Mouse (Mus musculus) B cell, adult 2 months (primary cell): ENCODE measurements around the gene 1700010I14Rik.

Source experiments
- DNase-seq, 2 experiments: peaks; one replicate each; pipeline ENCODE4 v3.0.0; 2022

1700010I14Rik gene

DNA sequence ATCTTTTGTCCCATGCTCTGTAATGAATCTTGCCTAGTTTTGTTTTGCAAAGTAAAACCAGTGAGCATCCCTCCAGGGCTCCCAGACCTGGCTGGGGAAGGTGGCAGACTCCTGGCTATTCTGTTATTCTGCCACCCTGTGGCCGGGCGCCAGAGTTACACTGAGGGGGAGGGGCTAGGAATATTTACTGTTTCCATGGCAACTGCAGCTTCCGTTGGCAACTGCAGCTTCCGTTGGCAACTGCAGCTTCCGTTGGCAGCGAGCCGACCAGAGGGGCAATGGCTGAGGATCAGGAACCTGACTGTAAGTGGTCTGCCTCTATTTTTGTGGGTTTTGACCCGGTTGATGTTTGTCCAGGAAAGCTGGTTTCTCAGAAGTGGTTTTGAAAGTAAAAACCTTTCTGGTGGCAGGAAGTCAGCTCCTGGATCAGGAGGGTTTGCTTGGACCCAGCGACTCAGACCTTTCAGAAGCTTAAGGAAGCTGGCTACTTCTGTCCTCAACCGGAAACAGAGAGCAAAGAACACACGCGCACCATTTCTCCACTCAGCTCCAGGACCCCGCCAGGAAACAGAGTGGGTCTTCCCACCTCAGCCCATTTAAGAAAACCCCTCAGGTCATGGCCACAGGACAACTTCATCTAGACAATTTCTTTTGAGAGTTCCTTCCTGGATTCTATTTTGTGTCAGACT is at the start of gene 1700010I14Rik:
TSS of gene 1700010I14Rik (plus strand) at position 215 of the 689 bp plus-strand sequence.
- peak; percentile 90 to 92 for DNase-seq

- DNase-seq = no peak
These were observed 36.5 kb upstream of the 1700010I14Rik start for GRCm38 (mm10) chr17:8951588-8951987.

DNA sequence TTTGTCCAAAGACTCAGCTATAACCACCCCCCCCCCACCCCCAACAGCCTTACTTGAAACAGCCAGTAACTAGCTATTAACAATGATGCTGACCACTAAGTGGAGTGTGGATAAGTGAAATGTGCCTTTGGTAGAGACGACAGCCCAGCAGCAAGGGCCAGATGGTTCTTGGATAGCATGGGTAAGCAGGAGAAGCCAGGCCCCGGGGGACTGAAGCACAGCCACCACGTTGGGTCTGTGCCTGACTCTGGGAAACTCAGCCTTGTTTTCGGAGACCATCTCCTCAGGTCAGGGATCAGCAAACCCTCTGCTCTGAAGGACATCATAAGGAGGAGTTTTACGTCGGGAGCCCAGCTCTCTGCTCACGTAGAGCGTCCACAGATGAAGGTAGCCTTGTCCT is 35.2 kb upstream of the 1700010I14Rik start:
- DNase-seq = no peak

GRCm38 (mm10) chr17:8958125-8958524 is 30.0 kb upstream of the 1700010I14Rik start:
- no peak for DNase-seq

DNA sequence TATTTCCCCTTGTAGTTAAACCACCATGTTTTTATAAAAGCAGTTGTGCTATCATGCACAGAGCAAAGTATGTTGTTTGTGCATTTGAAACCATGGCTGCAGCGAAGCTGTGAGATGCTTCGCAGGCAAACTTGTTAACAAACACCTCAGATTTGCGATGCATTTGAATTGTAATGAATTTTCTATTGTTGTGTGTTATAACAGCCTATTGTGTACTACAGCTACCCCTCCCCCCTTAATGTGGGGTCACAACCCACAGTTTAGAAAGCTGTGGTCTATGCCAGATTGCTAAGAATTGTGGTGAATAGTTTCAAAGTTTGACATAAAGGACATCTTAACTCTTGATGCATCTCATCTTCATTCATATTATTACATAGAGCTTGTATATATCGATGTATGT is 27.7 kb upstream of the 1700010I14Rik start:
- DNase-seq = no peak

GRCm38 (mm10) chr17:8961097-8961496 is 27.0 kb upstream of the 1700010I14Rik start:
- no peak for DNase-seq

DNA sequence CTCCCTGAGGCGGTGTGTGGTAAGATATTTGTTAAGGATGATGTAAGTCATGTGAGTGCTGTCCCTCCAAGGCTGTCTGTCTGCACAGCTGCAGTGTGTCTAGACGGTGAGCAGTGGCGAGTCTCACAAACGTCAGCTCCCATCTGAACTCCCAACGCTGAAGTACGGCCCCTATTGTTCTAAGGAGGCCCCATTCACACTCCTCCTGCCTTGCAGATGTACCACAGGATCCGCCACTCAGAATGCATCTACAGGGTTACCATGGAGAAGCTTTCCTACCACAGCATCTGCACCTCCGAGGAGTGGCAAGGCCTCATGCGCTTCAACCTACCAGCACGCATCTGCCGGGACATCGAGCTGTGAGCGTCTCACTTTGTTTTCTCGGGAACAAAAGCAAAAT is 26.5 kb upstream of the 1700010I14Rik start:
- DNase-seq = no peak

DNA sequence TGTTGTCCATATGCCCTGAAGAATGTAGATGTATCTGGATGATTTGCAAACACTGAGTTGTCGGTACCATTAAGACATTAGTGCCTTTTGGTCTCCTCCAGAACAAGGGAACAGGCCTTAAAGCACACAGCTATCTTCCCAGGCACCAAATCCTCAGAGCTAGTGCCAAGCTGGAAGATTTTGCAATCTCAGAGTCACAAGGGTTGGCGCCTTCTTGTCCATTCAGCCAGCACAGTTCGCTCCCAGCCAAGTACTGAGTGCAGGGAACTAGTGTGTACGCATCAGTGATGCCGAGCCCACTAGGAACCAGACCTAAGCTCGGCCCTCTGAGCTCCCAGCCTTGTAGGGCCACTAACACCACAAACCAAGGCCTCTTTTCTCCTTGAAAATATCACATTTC is 23.0 kb upstream of the 1700010I14Rik start:
- DNase-seq = no peak

DNA sequence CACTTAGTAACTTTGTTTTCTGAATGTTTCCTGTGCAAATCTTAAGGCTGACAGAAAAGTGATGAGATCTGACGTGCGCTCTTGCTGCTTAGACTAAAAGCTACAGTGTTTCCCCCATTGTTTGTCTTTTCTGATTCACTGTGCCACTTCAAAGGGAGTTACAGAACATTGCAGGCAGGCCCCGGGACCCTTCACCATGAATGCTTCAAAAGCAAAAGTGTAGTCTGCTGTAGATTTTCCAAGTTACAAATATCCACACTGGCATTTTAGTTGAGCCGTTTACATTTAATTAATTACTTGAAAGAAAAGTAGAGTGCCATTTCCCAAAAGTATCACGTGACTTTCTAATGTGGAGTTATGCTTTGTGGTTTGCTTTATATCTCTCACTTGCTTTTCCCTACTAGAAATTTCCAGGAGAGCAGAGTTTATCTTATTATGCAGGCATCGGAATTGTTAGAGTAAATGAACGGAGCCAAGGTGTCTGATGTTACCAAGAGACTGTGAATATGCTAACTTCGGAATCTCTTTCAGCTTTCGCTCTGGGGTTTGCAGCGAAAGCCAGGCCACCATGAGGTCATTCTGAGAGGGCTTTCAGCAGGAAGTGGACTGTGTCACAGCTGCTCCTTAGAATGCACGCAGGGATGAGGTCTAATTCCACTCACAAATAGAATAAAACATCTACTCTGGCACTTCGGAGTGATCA is 15.8 kb upstream of the 1700010I14Rik start:
- DNase-seq = no peak

- DNase-seq = no peak
These were observed 14.8 kb upstream of the 1700010I14Rik start for GRCm38 (mm10) chr17:8973331-8973730.

GRCm38 (mm10) chr17:8974423-8974822 is 13.7 kb upstream of the 1700010I14Rik start:
- DNase-seq = no peak

- no peak for DNase-seq
These were observed 13.2 kb upstream of the 1700010I14Rik start for GRCm38 (mm10) chr17:8974823-8975397.

DNA sequence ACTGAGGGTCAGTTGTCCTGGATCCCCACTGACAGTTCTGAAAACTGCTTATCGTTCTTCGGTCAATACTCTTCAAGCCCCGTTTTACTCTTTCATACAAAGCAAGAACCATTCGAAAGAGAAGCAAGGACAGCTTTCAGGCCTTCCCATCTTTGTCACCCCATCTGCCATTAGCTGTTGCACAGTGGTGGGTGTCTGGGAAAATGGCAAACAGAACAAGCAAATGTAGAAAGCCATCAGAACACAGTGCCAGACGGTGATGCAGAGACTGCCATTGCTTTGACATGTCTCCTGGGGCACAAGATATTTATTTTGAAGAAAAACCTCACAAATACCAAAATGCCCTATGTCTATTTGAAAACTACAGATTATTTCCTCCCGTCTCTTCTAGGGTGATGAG is 11.4 kb upstream of the 1700010I14Rik start:
- DNase-seq = no peak

- DNase-seq = no peak
These were observed 10.9 kb upstream of the 1700010I14Rik start for GRCm38 (mm10) chr17:8977271-8977670.

DNA sequence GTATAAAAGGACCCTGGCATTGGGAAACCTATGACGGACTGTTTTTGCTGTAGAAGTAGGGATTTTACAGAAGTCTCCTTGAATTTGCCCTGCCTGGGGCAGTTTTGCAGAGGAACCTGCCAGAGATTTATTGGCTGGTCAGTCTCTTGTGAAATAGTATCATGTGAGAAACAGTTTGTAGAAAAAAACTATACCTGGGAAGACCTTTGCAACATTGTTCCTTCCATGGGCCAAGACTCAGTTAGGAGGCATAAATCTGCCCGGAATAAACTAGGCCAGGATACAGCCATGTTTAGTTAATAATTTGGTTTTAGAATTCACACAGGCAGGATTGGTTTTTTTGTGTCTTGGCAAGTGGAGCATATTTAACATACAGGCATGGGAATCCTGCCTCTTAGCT is 4.6 kb upstream of the 1700010I14Rik start:
- DNase-seq = no peak

DNA sequence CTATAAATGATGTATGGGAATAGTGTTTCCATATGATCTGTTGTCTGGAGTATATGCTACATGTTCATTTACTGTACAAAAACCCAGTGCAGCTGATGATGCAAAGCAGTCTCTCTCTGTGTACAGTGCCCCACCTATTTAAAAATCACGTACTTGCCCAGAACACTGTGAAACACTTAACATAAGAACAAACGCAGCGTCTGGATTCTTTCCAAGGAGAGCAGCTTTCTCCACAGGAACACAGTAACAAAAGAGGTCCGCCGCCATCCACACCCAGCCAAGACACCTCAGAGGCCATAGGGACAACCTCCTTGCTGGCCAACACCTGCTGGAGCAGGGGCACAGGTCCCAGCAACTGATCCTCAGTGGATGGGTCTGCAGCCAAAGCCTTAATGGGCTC is 2.4 kb upstream of the 1700010I14Rik start:
- DNase-seq = no peak

DNA sequence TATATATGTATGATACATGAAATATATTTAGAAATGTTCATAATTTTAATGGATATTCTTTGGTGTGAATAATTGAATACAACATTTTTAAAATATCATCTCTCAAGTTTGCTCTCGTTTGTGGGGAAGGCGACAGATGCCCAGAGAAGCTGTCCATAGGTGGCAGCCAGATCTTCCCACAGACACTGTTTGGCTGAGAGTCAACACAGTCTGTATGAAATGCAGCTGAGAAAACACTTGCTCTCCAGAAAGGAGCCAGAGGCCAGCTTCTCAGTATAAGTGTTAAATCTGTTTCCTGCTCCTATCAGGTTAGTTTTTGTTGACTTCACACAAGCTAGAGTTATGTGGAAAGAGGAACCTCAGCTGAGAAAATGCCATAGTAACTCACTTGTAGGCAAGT is 1.6 kb upstream of the 1700010I14Rik start:
- DNase-seq = no peak

DNA sequence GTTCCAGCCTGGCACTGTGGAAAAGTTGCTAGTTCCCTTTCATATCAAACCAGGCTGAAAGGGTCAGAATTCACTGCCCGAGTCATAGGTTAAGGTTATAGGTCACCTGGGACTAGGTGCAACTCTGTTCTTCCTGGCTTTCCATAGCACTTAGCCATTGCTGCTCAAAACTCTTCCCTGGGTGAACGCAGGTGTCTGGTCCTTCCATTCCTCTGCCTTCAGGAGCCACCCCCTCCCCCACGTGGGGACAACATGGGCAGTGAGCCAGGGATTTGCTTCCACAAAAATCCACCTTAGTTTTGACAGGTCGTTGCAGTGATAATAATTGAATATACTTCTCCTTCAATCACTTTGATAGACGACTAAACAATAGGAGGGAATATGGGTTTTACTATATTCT is 764 bp upstream of the 1700010I14Rik start:
- no peak for DNase-seq

GRCm38 (mm10) chr17:8991160-8991559 is 3.0 kb downstream of the 1700010I14Rik start:
- peak; percentile 54 to 62 for DNase-seq

- DNase-seq = no peak
These were observed 7.2 kb downstream of the 1700010I14Rik start for GRCm38 (mm10) chr17:8995344-8995743.

GRCm38 (mm10) chr17:9002438-9002837 is 14.3 kb downstream of the 1700010I14Rik start:
- DNase-seq = no peak

- DNase-seq = no peak
These were observed 16.4 kb downstream of the 1700010I14Rik start for GRCm38 (mm10) chr17:9004516-9004915.

GRCm38 (mm10) chr17:9023198-9023942 is 35.2 kb downstream of the 1700010I14Rik start:
- no peak for DNase-seq
